Mouse (Mus musculus): ENCODE results near the gene Tusc2.
A peak's percentile ranks its signal among the peaks of the same experiment; 100 is the strongest.

DNA sequence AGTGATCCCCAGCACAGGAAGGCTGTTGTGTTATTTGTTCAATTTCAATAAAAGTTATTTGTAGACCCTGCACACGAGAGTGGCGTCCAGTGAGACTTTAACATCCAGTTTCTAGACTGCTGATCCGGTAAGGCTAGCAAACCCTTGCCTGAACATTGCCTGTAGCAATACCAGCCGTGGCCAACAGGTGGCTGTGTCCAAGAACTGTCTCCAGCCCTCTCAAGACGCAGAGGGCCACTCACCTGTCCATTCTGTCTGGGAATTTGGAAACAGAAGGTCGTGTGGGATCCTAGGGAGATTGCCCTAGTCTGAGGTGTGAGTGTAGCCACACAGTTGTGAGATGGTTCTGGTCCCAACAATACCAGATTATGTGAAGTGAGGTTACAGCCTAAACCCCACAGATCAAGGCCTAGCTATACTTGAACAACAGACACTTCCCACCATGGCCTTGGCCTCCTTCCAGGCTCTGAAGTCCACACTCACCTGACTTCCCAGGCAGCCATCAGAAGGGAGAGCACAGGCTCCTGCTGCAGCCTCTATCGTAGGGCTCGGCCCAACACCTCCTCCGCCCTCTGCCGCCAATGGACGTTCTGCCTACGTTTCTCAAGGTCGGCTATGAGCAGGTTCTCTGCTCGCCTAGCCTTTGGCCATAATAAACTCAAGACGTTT is 3.1 kb downstream of the Tusc2 start:
- TF ChIP-seq CTCF (IDR thresholded peaks at IDR 0.05; ENCODE audit: low read depth, low read length) (peak; percentile 66), POLR2A (IDR thresholded peaks at IDR 0.05; ENCODE audit: borderline replicate concordance, low read depth, low read length) (no peak)
